Mouse (Mus musculus): ENCODE data around the gene Smyd3.

Gene Smyd3

DNA sequence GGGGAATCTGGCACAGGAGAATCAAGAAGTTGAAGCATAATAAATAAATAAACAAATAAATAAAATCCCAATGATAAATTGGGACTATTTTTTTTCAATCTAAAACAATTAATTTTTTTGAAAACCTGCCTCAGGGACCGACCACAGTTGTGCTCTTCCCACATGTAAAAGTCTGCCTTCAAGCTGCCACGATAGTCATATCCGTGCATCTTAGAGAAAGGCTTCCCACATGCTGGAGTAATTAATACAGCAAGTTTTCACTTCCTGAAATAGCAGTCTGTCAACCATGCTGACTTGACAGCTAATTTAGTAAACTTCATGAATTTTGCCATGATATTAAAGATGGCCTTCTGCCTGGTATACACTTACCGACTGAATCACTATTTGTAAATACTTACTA lies 119.2 kb downstream of the Smyd3 start:
- no peak for ATAC-seq (ENCODE audit: insufficient number of reproducible peaks, low FRiP score, low TSS enrichment)

GRCm38 (mm10) chr1:179386237-179386975 lies 131.4 kb downstream of the Smyd3 start:
- no peak for ATAC-seq (ENCODE audit: insufficient number of reproducible peaks, low FRiP score, low TSS enrichment)

DNA sequence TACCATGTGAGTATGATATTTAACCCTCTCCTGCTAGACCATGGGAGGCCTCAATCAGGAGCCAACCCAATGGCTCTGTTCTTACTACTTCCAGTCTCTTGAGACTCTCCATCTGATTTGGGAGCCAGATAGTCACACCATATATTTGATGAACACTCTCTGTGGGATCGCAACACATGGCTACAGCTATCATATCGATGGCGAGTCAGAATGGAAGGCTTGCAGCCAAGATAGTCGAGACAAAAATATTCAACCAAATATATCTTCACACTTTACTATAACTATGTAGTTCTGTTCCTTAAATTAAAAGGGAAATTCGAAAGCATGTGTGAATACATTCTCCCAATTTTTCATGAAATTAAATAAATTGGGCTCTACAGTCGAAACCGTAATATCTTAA lies 132.2 kb downstream of the Smyd3 start:
- ATAC-seq (ENCODE audit: insufficient number of reproducible peaks, low FRiP score, low TSS enrichment), result no peak

GRCm38 (mm10) chr1:179384296-179384695 lies 133.5 kb downstream of the Smyd3 start:
- ATAC-seq (ENCODE audit: insufficient number of reproducible peaks, low FRiP score, low TSS enrichment), result no peak

- ATAC-seq (ENCODE audit: insufficient number of reproducible peaks, low FRiP score, low TSS enrichment), result no peak
Observed at GRCm38 (mm10) chr1:179378102-179378501, 139.7 kb downstream of the Smyd3 start.

GRCm38 (mm10) chr1:179374987-179375386 lies 142.9 kb downstream of the Smyd3 start:
- ATAC-seq (ENCODE audit: insufficient number of reproducible peaks, low FRiP score, low TSS enrichment), result no peak

DNA sequence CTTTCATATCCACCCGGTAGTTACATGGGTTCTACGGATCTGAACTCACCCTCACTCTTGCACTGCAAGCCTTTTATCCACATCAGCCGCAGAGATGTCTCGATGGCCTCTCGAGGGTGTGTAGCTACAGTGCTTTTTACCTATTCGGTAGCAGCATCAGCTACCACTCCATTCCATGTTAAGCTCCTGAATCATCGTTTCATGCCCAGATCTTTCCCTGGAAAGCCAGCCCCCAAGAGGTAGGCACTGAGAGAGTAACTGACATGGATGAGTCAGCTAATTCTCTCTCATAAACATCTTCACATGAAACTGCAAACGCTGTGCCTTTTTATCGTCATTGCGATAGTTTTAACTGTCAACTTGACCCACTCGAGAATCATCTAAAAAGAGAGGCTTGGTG lies 143.9 kb downstream of the Smyd3 start:
- ATAC-seq (ENCODE audit: insufficient number of reproducible peaks, low FRiP score, low TSS enrichment), result no peak

- ATAC-seq (ENCODE audit: insufficient number of reproducible peaks, low FRiP score, low TSS enrichment), result no peak
Observed at GRCm38 (mm10) chr1:179371191-179371590, 146.7 kb downstream of the Smyd3 start.

DNA sequence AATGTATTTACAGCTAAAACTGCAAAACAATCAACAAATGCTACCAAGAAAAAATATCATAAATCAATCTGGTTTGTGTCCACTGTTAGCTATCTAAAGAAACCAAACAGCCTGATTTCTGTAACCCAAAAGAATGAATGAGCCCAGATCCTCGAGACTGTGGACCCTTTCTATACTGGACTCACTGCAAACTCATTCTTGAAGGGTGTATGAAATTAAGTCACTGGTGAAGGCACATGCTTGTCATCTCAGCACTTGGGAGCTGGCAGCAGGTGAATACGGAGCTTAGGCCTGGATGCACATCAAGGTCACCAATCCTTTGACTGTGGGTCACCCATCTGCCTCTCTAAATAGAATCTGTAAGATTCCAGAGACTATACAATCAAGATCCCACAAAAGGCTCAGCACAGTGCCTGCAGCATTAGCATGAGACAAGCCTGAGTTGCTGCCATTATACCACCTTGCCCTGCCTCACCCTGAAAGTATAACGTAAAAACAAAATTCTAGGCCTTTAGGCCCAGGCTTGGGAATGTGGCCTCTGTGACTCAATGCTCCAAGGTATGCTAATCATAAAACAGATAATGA lies 149.3 kb downstream of the Smyd3 start:
- ATAC-seq (ENCODE audit: insufficient number of reproducible peaks, low FRiP score, low TSS enrichment), result no peak

GRCm38 (mm10) chr1:179361481-179362466 lies 156.1 kb downstream of the Smyd3 start:
- ATAC-seq (ENCODE audit: insufficient number of reproducible peaks, low FRiP score, low TSS enrichment), result no peak

DNA sequence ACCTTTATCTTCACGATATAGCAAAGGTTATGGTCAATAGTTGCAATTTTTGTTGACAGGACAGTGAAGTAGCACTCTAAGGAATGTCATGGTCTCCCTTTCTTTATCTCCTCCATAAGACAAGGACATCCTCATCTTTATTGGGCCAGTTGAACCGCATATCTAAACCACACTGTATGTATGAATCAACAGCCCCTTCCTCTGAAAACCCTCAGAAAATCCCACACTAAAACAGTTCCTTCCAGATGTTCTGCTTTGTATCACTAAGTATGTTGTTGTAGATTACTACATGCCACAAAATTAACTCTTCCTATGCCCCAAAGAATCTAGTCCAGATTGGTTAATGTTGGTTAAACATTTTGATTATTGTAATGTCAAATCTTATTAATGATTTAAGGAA lies 160.7 kb downstream of the Smyd3 start:
- no peak for ATAC-seq (ENCODE audit: insufficient number of reproducible peaks, low FRiP score, low TSS enrichment)

GRCm38 (mm10) chr1:179354250-179354649 lies 163.6 kb downstream of the Smyd3 start:
- ATAC-seq (ENCODE audit: insufficient number of reproducible peaks, low FRiP score, low TSS enrichment), result no peak

- ATAC-seq (ENCODE audit: insufficient number of reproducible peaks, low FRiP score, low TSS enrichment), result no peak
Observed at GRCm38 (mm10) chr1:179345318-179345925, 172.4 kb downstream of the Smyd3 start.

DNA sequence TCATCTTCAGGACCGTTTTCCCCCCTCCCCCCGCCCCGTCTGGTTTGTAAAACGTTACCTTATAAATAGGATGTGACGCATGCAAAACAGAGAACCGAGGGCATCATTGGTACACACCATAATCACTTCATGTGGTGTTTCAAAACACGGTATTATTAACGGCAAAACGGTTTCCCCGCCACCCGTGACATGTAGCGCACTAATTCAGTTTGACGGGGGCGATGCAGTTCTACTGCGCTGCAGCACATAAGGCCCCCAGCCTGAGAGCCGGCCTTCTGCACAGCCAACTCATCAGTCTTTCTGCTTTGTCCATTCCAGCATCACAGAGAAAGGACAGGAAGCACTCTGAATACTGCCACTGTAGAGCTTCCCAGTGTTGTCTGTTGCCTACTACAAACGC lies 174.4 kb downstream of the Smyd3 start:
- ATAC-seq (ENCODE audit: insufficient number of reproducible peaks, low FRiP score, low TSS enrichment), result no peak

DNA sequence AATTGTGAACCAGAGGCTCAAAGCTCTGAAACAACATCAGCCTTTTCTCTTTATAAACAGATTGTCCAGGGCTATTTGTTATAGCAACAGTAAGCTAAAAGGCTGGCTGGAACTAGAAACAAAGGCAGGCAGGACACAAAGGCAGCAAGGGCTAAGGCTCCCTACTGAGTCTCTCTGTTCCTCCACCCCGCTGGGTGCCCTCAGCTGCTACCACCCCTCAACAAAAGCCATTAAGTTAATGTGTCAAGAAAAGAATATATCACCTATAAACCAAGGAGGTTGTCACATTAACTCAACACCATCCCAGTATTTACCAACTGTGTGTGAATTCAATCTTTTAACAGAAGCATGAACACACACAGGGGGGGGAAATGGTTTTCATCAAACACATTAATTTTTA lies 176.3 kb downstream of the Smyd3 start:
- ATAC-seq (ENCODE audit: insufficient number of reproducible peaks, low FRiP score, low TSS enrichment), result no peak

GRCm38 (mm10) chr1:179339066-179339465 lies 178.8 kb downstream of the Smyd3 start:
- no peak for ATAC-seq (ENCODE audit: insufficient number of reproducible peaks, low FRiP score, low TSS enrichment)

DNA sequence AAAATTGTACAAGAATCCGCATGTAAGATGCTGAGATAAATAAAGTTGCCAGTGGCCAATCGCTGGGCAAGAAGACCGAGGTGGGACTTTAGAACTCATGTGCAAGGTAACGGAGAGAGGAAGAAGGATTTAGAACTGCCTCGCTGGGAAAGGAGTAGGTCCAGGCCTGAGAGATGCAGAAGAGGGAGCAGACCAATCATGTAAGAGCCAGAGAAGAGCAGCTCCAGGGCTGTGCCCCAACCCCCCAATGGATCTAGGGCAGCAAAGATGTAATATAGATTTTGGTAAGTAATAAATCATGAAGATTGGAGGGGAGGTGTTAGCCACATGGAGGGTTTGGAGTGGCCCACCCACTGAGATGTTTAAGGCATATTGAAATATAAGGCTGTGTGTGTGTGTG lies 180.3 kb downstream of the Smyd3 start:
- ATAC-seq (ENCODE audit: insufficient number of reproducible peaks, low FRiP score, low TSS enrichment), result no peak

- no peak for ATAC-seq (ENCODE audit: insufficient number of reproducible peaks, low FRiP score, low TSS enrichment)
Observed at GRCm38 (mm10) chr1:179326965-179327308, 190.9 kb downstream of the Smyd3 start.

DNA sequence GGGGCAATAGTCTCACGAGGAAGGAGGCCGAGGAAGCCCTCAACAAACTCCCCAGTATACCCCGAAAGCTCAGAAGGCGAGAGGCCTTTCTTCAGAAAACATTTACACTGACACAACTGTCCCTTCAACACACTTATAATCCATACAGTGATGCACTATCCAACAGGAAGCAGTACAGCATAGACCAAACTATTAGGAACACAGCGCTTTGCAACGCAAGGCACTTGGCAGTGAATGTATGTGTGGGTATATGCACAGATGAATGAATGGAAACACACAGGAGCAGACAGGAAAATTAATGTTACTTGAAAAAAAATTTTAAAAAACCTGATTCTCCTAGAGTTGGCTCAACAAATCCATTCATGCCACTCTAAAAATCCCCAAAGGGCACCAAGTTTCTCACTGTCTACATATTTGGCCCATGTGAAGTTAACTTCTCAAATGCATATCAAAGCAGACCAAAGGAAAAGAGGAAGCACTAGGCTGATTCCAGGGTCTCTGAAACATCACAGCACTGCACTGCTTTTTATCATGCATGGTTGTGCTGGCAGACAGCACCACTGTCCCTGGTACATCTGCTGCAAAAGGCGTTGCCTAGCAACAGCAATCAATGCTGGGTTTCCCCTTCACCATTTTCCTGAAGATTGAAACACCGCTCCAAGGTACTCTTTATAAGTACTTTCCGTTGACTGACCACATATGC lies 191.4 kb downstream of the Smyd3 start:
- no peak for ATAC-seq (ENCODE audit: insufficient number of reproducible peaks, low FRiP score, low TSS enrichment)

GRCm38 (mm10) chr1:179324271-179324670 lies 193.6 kb downstream of the Smyd3 start:
- ATAC-seq (ENCODE audit: insufficient number of reproducible peaks, low FRiP score, low TSS enrichment), result no peak
